Mouse (Mus musculus) A20 (cell line): ENCODE results near the gene Hist1h2ah.

ENCODE experiments used
- DNase-seq: peaks from one replicate; pipeline ENCODE4 v3.0.0-alpha.2; 2011; ENCODE audit warnings: low read depth, low spot score

Gene Hist1h2ah

DNA sequence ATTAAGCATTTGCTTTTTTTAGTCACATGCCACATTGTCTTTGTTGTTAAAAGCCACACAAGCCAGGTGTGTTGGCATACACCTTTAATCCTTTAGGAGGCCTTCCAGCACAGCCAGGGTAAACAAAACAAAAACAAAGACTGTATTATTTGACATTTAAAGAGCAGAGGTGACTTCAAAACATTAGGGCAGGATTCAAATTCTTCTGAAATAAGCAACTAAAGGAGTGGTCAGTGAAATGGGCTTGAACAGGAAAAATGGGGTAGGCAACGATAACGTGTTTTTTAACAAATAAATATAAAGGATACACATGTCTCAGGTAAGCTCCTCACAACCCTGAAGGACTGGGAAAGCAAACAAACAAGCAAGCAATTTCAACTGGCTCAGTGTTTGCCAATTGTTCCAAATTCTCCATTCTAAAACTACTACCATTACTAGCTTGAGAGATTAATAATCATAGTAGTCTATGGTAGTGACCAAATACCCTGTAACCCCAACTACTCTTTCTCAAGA is 4.6 kb upstream of the Hist1h2ah start:
- no peak for DNase-seq

DNA sequence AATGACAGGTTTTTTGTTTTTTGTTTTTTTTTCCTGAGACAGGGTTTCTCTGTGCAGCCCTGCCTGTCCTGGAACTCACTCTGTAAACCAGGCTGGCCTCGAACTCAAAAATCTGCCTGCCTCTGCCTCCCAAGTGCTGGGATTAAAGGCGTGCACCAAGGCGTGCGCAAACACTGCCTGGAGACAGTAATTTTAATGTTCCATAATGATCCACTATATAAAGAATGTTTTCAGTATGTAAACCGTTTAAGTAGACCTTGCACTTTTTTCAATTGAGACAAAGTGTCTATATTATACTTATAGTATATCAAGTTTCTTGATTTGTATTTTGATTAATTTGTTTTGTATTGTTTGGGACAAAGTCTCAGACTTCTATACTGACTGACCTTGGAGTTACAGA is 4.0 kb upstream of the Hist1h2ah start:
- no peak for DNase-seq

DNA sequence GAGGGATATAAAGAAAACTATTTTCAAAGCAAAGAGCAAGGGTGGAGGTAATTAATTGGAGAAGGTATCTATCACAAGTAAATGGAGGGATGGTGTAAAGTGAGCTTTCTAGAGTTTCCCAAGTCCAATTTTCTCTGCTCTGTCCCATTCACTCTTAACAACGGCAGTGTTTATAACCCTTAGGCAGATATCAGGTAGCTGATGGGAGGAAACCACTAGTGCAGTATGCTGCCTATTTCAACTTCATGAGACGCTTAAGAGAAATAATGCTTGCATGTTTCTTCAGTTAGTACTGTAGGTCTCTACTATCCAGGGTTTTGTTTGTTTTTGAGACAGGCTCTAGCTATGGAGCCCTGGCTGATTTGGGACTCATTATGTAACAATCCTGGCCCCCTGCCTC is 2.0 kb upstream of the Hist1h2ah start:
- peak; percentile 10 for DNase-seq

DNA sequence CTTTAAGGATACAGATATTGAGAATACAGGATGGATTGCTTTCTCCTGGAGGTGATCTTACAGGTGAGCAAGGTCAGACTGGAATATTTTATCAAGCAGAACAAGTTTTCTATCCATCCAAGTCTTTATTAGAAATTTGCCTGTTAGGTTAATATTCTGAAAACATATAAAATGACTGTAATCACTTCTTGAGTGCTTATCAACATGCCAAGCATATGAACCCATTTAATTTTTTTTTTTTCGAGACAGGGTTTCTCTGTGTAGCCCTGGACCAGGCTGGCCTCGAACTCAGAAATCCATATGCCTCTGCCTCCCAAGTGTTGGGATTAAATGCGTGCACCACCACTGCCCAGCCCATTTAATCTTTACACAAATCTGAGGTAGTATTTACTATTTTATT is 1.6 kb upstream of the Hist1h2ah start:
- no peak for DNase-seq

DNA sequence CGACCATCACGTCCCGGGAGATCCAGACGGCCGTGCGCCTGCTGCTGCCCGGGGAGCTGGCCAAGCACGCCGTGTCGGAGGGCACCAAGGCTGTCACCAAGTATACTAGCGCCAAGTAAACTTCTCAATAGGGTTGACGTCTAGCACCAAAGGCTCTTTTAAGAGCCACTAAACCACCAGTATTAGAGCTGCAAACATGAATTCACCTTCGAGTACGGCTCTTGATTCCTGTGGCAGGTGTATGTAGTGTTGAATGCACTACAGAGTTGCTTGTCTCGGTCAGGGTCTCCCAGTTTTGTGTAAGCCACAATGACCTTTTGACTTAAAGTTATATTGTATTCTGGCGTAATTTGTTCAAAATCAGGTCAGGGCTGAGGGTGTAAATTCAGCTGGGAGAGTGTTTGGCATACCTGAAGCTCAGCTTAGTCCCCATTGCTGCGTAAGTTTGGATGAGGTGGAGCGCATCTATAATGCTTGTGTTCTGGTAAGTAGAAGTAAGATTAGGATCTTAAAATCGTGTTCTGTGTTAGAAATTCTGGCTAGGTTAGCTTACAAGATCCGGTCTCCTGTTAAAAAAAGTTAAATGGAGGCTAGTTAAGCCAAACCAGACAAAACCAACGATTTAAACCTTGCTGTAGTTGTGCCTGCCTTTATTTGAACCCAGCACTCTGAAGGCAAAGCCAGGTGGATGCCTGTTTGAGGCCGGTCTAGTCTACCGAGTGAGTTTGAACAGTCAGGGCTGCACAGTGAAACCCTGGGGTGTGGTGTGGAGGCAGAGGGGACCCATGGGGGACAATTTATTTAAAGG is 985 bp upstream of the Hist1h2ah start:
- peak; percentile 78 for DNase-seq

DNA sequence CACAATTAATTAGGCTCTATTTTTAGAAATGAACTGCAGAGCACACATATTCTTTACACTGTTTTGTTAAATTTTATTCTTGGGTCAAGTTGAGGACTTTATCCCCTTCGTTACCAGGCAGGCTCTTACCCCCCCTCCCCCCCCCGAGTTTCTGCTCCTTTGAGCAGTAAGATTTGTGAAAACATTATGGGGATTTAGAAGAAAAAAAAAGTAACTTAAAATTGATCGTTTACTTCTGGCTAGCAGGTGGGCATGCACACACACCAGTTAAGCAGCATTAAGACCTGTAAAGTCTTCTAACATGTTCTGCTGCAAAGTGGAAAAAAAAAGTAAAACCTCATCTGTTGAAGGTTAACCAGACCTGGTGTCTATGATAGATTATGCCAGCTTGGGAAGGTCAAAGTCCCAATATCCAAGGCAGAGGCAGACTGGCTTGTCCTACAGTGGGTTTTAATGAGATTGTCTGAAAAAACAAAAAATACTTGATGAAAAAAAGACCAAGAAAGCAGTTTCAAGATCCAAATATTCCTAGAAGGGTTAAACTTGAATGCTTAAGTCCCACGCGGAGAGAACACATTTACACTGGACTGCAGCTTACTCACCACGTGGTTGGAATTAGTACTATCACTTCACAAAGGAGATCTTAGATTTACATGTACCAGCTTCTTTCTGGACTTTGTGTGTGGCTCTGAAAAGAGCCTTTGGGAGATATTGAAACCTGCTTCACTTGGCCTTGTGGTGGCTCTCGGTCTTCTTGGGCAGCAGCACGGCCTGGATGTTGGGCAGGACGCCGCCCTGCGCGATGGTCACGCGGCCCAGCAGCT is 713 bp downstream of the Hist1h2ah start:
- peak; percentile 81 for DNase-seq

DNA sequence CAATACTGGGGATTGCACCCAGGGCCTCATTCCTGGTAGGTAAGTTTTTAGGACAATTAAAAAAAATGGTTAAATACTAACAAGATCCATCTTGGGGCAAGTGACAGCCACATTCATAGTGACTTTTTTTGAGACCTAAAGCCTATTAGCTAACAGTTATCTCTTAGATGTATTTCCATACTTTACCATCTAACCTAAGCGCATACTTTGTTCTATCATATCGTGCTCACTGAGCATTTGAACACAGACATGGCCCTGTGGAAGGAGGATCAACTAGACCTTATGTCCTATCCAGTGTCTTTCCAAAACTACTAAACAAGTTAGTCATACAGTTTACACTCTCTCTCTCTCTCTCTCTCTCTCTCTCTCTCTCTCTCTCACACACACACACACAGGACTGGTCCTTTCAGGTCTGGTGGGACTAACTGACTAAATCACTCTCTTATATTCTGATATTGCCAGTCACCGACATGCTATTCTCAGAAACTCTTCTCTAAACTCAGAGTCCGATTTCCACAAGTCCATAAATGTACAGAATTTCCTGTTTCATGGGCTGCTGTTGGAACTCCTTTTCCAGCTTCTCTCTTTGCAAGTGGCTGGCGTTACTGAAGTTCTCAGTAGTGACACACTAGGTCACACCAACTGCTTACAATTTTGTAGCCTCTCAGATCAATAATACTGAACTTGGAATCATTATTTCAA is 1.5 kb downstream of the Hist1h2ah start:
- DNase-seq = peak; percentile 46

DNA sequence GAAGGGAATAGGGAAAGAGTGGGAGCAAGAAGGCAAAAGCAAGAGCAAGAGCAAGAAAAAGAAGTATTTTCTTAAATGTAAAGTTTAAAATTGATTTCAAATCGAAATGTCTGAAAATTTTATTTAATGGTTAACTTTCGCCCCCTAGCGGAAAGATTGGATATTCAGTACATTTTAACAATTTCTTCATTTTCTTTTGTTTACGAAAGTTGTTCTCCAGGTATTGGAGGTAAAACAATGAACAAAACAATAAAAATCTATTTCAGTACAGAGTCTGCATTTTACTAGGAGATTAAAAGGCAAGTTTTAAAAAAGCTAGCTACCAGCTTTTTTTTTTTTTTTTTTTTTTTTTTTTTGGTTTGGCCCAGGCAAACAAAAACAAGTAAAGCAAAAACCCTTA is 4.9 kb downstream of the Hist1h2ah start:
- DNase-seq = peak; percentile 66

DNA sequence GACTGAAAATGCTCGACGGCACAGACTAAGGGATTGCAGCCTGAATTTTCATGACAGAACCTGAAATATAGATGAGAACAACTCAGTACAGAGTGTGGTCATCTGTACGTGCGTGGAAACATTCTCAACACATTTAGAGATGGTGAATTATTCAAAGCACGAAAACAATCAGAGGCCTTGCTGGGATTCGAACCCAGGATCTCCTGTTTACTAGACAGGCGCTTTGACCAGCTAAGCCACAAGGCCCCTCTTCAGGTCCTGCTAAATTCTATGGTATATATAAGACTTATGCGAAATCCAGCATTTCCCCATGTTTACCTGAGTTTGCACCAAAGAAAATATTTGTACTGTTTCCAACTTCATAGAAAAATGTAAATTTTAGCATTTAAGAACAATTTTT is 5.4 kb downstream of the Hist1h2ah start:
- peak; percentile 59 for DNase-seq

DNA sequence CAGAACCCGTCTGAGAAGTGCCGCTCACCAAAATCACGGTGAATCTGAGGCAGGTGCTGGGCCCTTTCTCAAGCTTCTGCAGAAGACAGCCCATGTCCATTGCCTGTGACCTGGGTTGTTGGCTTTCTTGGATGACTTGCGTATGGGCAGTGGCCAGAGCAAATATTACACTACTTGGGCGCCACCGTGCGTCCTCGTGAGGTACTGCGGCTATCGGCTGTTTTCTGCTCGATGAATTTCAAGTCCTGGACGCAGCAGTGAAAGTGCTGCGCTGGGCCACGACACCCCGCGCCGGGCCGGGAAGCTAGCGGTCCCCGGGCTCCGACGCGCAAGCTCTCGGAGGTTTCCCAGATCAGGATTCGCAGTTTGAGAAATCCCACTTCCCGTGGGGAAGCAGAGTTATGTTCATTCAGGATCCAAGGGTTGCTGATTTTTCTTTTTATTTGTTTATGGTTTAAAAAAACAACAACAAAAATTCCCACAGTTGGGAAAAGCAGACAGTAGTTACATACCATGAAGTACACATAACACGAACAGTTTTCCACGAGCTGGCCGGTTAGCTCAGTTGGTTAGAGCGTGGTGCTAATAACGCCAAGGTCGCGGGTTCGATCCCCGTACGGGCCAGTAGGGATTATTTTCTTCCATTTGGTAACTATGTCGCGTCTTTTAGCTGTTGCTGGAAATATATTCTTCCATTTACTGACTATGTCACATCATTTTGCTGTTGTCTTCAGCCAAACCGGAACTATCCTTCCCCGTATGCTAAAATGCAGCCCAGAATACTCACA is 6.5 kb downstream of the Hist1h2ah start:
- DNase-seq = peak; percentile 94

DNA sequence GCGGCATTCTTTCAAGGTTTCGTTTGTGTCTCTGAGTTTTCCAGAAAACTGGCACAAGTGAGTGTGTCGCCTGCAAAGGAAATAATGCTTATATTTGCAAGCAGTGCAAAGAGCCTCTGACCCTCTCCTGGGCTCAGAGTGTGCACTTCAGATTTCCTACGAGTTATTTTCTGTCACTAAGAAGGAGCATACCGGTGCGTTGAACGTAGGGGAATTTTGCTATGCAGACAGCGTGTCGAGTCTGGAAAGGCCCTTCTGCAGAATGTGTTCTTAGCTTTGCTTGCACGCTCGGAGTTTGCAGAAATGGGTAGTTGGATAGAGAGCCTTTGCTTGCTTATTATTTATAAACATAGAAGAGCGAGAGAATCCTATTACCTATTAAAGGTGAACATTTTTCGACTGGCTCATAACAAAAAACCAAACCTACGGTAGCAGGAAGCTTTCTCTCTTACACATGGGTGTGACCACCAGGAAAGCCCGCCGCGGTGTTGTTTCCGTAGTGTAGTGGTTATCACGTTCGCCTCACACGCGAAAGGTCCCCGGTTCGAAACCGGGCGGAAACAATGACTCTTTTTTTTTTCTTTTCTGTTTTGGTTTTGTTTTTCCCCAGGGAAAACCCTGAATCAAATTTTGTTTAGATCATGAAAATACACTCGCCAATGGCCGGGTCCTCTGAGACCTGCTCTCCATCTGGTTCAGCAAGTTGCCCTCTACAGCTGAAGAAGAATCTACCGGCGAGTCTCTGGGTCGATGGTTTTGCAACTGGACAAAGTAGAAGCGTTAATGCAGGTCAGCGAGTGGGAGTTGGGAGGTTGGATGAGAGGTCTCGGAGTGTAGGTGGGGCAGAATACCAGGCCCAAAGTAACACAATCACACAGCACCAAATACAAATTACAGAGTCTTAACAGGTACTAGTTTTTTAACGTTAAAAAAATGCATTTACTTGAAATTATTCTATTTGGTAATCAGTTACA is 9.0 kb downstream of the Hist1h2ah start:
- DNase-seq = peak; percentile 91

DNA sequence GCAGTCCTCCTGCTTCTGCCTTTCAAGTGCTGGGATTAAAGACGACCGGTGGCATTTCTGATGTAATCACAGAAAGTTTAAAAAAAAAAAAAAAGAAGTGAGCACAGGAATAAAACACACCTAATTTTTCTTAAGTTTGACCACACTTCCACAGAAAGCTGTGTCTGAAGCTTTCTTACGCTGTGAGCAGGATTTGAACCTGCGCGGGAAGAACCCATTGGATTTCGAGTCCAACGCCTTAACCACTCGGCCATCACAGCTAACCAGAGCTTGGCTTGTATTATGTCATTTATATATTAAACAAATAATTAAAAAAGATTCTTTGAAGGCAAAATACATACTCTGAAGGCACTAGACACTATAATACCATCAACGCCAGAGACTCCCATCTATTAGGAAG is 13.1 kb downstream of the Hist1h2ah start:
- DNase-seq = peak; percentile 89

DNA sequence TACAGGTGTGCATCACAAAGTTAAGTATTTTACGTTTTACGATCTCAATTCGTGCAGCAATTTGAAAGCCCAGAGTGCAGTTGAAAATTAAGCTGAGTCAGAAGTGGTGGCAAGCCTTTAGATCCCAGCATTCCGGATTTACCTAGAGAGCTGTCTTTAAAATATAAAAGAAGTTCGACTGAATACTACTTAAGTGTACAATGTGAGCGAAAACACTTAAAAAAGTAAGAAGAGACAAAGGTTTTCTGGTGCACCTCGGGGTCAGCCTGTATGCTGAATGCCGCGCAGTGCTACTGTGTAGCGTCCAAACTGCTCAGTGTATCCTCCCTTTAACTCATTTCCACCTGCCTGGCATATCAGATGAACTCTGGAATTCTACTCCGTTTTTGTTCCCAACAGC is 13.8 kb downstream of the Hist1h2ah start:
- peak; percentile 75 for DNase-seq

DNA sequence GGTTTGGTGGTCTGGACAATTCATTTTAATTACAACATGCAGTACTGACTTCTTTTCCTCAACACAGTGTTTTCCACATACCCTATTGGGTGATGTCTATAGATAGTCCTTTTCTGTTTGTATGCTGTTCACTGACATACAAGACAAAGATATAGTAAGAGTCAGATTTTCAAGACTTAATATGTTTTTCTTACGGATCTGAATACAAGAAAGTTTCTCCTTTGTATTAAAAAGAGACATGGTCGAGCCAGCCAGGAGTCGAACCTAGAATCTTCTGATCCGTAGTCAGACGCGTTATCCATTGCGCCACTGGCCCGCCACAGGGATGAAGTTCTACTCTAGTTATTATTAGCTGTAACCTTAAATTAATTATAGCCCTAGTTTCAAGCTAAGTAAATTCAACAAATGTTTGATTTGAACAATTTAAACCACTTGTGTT is 14.4 kb downstream of the Hist1h2ah start:
- peak; percentile 81 for DNase-seq

DNA sequence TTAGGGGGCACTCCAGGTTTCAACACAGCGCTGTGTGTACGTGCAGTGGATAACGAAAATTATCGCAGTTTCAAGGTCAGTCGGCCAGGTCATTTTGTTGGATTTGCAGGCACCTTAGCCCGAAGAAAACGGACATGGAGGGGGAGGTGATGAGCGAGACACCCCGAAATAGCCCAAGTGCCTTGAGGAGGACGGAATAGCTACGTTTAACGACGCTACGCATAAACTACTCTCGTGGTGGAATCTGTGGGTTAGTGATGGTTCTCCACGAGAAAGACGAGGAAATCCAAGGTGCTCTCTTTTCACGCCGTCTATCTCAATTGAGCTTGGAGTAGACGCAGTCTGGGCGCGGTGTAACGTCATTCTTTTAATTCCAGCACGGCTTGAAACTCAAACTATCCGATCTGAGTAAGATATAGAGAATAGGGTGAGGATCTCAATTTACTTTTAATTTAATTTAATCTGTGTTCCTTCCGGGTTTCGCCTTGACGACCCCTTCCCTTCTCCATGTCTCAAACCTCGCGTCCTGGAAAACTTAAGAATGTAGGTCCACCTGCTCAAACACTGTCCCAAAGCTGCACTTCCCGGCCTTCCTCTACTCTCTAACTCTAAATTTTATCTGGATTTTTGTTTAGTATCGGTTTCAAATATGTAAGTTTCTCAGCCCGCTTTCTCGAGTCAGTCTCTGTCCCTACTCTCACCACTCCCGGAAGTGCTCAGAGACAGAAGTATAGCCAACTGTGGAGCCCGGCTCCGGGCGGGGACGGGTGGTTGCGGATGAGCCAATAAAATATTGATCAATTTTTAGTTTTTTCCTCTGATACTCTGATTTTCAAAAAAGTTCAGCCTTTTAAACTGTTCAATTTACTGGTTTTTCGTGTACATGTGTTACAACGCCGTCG is 15.2 kb downstream of the Hist1h2ah start:
- peak; percentile 65 for DNase-seq

DNA sequence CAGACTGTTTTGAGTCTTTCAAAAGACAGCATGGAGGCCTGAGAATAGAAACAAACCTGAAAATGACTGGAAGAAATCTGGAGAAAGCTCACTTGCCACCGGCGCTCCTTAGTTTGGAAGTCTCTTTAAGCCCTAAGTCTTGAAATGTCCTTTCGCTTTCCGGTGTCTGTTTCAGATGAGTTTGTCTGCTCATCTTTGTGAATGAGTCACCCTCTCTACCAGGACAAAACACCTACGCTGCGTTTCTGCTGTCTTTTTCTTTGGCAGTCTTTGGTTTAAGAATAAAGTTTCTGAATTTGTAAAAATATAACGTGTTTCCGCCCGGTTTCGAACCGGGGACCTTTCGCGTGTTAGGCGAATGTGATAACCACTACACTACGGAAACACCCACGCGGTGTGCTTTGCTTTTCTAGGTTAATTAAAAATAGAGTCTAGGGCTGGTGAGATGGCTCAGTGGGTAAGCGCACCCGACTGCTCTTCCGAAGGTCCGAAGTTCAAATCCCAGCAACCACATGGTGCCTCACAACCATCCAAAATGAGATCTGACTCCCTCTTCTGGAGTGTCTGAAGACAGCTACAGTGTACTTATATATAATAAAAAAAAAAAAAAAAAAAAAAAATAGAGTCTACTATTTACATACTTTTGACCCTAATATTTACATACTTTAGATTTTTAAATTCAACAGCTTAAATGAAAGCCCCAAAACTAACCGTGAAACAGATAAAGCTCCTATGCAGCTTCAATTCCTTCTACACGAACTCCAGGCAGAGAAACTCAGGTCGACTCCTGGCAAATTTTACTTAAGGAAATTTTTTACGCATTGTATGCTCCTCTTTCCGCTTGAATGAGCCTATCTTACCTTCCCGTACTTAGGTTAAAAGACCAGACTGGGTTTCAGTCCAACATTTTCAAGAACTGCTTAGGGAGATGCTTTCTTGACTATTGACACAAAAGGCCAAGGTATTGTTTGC is 19.6 kb downstream of the Hist1h2ah start:
- peak; percentile 93 for DNase-seq

DNA sequence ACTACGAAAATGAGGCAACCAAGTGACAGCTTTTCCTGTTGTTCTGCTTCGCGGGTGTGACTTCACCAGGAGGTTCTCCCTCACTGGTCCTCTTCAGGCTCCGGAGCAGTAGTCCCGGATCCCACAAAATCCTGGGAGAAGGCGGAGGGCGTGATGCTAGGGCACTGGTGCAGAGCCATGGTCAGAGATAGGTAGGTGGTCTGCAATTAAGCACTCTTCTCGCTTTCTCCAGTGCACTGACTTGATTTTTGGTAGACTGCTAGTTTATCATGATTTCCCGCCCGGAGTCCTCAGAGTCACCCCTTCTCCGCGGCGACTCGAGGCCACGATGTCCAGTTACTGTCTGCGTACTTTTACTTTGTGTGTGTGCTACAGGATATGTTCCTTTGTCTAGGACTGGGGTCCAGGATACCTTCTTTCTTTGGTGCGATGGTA is 20.9 kb downstream of the Hist1h2ah start:
- DNase-seq = no peak

DNA sequence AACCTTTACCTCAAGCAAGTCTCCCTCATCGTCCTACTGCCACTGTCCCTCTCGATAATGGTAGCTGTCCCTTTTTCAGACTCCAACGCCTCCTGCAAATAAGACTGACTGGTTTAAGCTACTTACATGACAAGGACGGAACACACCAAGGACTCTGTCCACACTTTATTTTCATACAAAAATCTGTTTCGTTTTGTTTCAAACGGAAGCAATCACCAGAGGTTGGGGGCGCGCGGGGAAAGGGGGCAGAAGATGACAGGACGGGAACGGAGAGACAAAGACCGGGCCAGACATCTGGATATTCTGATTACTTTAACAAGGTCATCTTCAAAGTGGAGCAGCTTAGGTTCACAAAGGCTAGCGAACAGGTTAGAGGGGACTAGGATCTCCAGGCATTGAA is 21.7 kb downstream of the Hist1h2ah start:
- DNase-seq = no peak
